ENCODE assay signal across 7 mouse cellular contexts in genomic region chr1:73954614-73955013, GRCm38 (mm10).
DNase-seq lines count a peak whose midpoint lies in the region; ATAC-seq lines count a peak whose summit lies in the region.

No protein-coding gene starts in this region.

- no peaks in the 10 kb centered on the region for H3K9me3 ChIP-seq in heart, embryonic 15.5 days (replicated peaks)
- no peaks in the 10 kb centered on the region for H3K9me3 ChIP-seq in limb, embryonic 12.5 days

- H3K4me1 ChIP-seq in heart, embryonic 15.5 days (replicated peaks): peaks cover 100% of the 10 kb centered on the region
- H3K4me1 ChIP-seq in limb, embryonic 12.5 days (replicated peaks): peaks cover 32% of the 10 kb centered on the region

- peak overlapping the region; percentile 99 for H3K27ac ChIP-seq in heart, embryonic 15.5 days
- H3K27ac ChIP-seq in limb, embryonic 12.5 days: 0 out of 2 replicates have a peak overlapping the region, but pooled peaks have one; percentile 57

- H3K36me3 ChIP-seq in heart, embryonic 15.5 days: peaks cover 40% of the 10 kb centered on the region
- H3K36me3 ChIP-seq in limb, embryonic 12.5 days: peaks cover 51% of the 10 kb centered on the region

- peak overlapping the region; percentile 35; the same call in 1 of the 2 replicates for H3K4me2 ChIP-seq in heart, embryonic 15.5 days
- no peak overlapping the region for H3K4me2 ChIP-seq in limb, embryonic 12.5 days

- H3K27me3 ChIP-seq in heart, embryonic 15.5 days: no peaks in the 10 kb centered on the region
- H3K27me3 ChIP-seq in limb, embryonic 12.5 days: no peaks in the 10 kb centered on the region

- DNase-seq in retina, postnatal 1 day: peak; percentile 27
- DNase-seq in retina, embryonic 14.5 days (ENCODE audit: low spot score): no peak
- no peak for DNase-seq in embryo, embryonic 10 days (ENCODE audit: low spot score)
- DNase-seq in frontal cortex, postnatal 36 days (ENCODE audit: low spot score in 2 of 2): no peak

- WGBS in heart, embryonic 15.5 days: 18% methylated on average over 4 of the region's 4 CpGs
- WGBS in limb, embryonic 12.5 days: 57% methylated on average over 4 of the region's 4 CpGs

- no peak overlapping the region for H3K9ac ChIP-seq in heart, embryonic 15.5 days
- H3K9ac ChIP-seq in limb, embryonic 12.5 days (replicated peaks): no peak overlapping the region

- no peak overlapping the region for H3K4me3 ChIP-seq in heart, embryonic 15.5 days
- H3K4me3 ChIP-seq in limb, embryonic 12.5 days (replicated peaks): no peak overlapping the region

- peak; percentile 26 for ATAC-seq in heart, embryonic 15.5 days (replicated peaks; ENCODE audit: insufficient number of reproducible peaks, insufficient read depth, low FRiP score, low read depth)
- ATAC-seq in limb, embryonic 12.5 days (ENCODE audit: insufficient number of reproducible peaks, insufficient read depth, low FRiP score, low TSS enrichment, low read depth): no peak
- ATAC-seq in granulocyte monocyte progenitor cell, adult 5-6 weeks (replicated peaks; ENCODE audit: poor library complexity, severe bottlenecking): no peak
